Mouse (Mus musculus) layer of hippocampus, adult 2 months (tissue): ENCODE results near the gene Parp16. TPM values are rescaled to one million over a fixed set of nuclear protein-coding genes. Genes with fewer than 3 reads are reported as not detected.

Source experiments
- DNase-seq, 2 experiments: peaks; one replicate each; pipeline ENCODE4 v3.0.0; 2022; ENCODE audit warnings: low spot score in 2 of 2
- H3K27ac ChIP-seq: fragments of 200-600 bp; 2 replicates; pipeline ENCODE4 v1.8.1; 2022
- H3K4me3 ChIP-seq: fragments of 200-600 bp; 2 replicates; pipeline ENCODE4 v1.8.1; 2022; ENCODE audit warnings: mild to moderate bottlenecking
- CTCF ChIP-seq: fragments of 200-600 bp; conservative IDR thresholded peaks from 2 replicates; pipeline ENCODE4 v1.8.1; 2022; ENCODE audit warnings: antibody characterized with exemption, mild to moderate bottlenecking, moderate library complexity
- long read RNA-seq, 2 experiments: library from polyadenylated mRNA; stranded (forward); transcript quantifications; one replicate each; pipeline ENCODE4 v2.0.0; 2021; ENCODE audit warnings: borderline mapping rate in 2 of 2
- total RNA-seq, 2 experiments: library from RNA; stranded (reverse); gene quantifications; 2 replicates each; pipeline ENCODE4 v1.2.3; 2021

Gene Parp16
- 1 to 10 TPM; 5.0 to 5.1 TPM for total RNA-seq
- long read RNA-seq, experiment 1, partial matches to known transcripts = 1 of 2 reads
- long read RNA-seq, experiment 1, other reads (novel, unspliced or antisense) = 0 of 2 reads
- long read RNA-seq, experiment 2, partial matches to known transcripts = 1 of 4 reads
- long read RNA-seq, experiment 2, other reads (novel, unspliced or antisense) = 0 of 4 reads

DNA sequence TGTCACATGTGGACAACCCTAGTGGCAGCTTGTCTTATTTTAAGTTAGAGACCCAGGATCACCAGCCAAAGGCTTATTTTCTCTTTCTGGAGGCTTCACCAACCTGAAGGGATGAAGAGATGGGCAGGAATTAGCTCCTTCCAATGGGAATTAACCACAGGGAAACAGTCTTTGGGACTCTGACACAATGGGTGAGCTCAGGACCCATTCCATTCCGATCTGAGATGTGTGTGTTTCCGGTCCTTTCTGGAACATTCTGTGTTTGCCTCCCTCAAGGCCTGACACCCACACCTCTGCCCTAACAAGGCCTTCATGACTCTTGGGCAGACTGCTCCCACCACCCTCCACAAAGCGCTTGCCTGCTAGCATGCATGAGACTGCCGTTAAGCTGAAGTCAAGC is at the start of gene Parp16:
Gene Parp16 (plus strand): TSS at position 301 of the 400 bp plus-strand sequence.
- no peak within 1 kb of the TSS; the same call in 1 of the 2 replicates for H3K4me3 ChIP-seq
- peak within 1 kb of the TSS; percentile 97 for H3K27ac ChIP-seq
- TF ChIP-seq CTCF = no peak
- no peak for DNase-seq

- Histone ChIP-seq H3K4me3 (no peak overlapping the region), H3K27ac (no peak overlapping the region)
- TF ChIP-seq CTCF = no peak
- DNase-seq = no peak
Measured at GRCm38 (mm10) chr9:65146001-65146400, 49.2 kb upstream of the Parp16 start.

GRCm38 (mm10) chr9:65148507-65148906 is 46.6 kb upstream of the Parp16 start:
- H3K27ac ChIP-seq = no peak overlapping the region
- no peak for TF ChIP-seq CTCF
- H3K4me3 ChIP-seq = no peak overlapping the region
- no peak for DNase-seq

- TF ChIP-seq CTCF = no peak
- Histone ChIP-seq H3K27ac (peak overlapping the region; percentile 81), H3K4me3 (no peak overlapping the region)
- DNase-seq = no peak
Measured at GRCm38 (mm10) chr9:65152711-65153330, 42.3 kb upstream of the Parp16 start.

- Histone ChIP-seq H3K4me3 (no peak overlapping the region), H3K27ac (peak overlapping the region; percentile 81)
- TF ChIP-seq CTCF = no peak
- no peak for DNase-seq
Measured at GRCm38 (mm10) chr9:65153331-65153711, 41.8 kb upstream of the Parp16 start.

- DNase-seq = no peak
- H3K27ac ChIP-seq = no peak overlapping the region
- no peak overlapping the region for H3K4me3 ChIP-seq
- no peak for TF ChIP-seq CTCF
Measured at GRCm38 (mm10) chr9:65154692-65155455, 40.3 kb upstream of the Parp16 start.

GRCm38 (mm10) chr9:65156604-65157003 is 38.5 kb upstream of the Parp16 start:
- H3K27ac ChIP-seq = no peak overlapping the region
- no peak for TF ChIP-seq CTCF
- no peak overlapping the region for H3K4me3 ChIP-seq
- no peak for DNase-seq

DNA sequence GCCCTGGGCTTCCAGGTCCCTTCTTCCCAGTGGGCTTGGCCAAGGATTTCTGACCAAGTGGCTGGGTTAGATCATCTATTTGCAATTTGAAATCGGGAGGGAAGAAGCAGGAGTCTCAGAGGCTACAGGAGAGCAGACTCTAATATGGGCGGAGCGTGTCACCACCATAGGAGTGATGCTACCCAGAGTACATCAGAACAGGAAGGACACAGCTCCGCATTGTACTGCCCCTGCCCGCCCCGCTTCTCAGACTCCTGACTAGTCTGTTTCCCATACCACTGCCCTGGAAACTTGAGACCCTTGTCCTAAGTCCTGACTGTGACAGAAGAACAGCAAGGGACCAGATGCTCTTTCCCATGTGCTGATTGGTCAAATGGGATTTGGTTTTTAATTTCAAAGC is 37.5 kb upstream of the Parp16 start:
- no peak for TF ChIP-seq CTCF
- H3K4me3 ChIP-seq = no peak overlapping the region
- no peak overlapping the region for H3K27ac ChIP-seq
- no peak for DNase-seq

DNA sequence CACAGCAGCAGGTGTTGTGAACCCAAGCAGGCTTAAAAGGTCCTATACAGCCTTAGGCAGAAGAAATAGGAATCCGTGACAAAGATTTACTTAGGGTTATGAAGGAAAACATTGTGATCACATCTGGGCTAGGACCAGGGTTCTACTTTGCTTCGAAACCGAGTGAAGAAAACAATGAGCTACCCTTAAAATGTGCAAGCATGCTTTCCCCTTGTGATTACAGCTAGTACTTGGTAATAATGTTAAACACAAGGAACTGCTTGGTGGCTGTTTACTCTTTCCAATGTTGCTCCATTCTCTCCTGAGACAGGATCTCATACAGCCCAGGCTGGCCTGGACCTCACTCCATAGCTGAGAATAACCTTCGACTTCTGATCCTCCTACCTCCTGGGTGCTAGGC is 34.0 kb upstream of the Parp16 start:
- no peak for DNase-seq
- no peak overlapping the region for H3K27ac ChIP-seq
- no peak for TF ChIP-seq CTCF

DNA sequence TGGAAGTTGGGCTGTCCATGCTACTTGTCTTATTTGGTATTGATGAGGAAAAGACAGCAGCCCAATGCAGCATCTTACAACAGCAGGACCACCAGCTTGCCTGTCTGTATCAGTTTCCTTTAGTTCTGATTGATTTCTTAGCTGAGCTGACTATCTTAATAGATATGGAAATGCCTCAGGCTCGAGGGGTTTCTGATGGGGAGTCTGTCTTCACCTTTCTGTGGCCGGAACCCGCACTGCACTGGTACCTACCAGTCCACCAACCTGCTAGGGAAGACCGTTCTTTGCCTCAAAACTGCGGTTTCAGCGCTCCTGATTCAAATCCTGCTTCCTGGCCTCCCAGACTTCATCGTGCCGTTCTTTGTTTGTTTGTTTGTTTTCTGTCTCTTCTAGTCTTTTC is 33.3 kb upstream of the Parp16 start:
- TF ChIP-seq CTCF = no peak
- H3K27ac ChIP-seq = 0 out of 2 replicates have a peak overlapping the region, but pooled peaks have one; percentile 53
- H3K4me3 ChIP-seq = no peak overlapping the region
- no peak for DNase-seq

More for the DNA sequence above, 34.0 kb upstream of the Parp16 start:
- H3K4me3 ChIP-seq = no peak overlapping the region

- peak overlapping the region; percentile 58 for H3K4me3 ChIP-seq
- DNase-seq = peak in 1 of 2 experiments; percentile 35
- peak overlapping the region; percentile 53 for H3K27ac ChIP-seq
- no peak for TF ChIP-seq CTCF
Measured at GRCm38 (mm10) chr9:65162711-65163639, 32.2 kb upstream of the Parp16 start.

- no peak overlapping the region for H3K4me3 ChIP-seq
- peak; percentile 79 for TF ChIP-seq CTCF
- H3K27ac ChIP-seq = no peak overlapping the region
- DNase-seq = no peak
Measured at GRCm38 (mm10) chr9:65164870-65165269, 30.3 kb upstream of the Parp16 start.
